Mouse (Mus musculus) MEL (cell line): ENCODE data around the gene Jak3. TPM values are rescaled to one million over a fixed set of nuclear protein-coding genes. Genes with fewer than 3 reads are reported as not detected.

Experiments used
- DNase-seq: peaks from one replicate; pipeline ENCODE4 v3.0.0; 2011; ENCODE audit warnings: low read depth, low spot score
- H3K27ac ChIP-seq: 2 replicates; pipeline ENCODE4 v1.5.1; 2012; ENCODE audit warnings: low read depth, mild to moderate bottlenecking, control low read depth, low read length, moderate library complexity; ENCODE audit not compliant: control insufficient read depth
- H3K27me3 ChIP-seq, 2 experiments: fragments of 150-350 bp in 1 of 2; sonication (generic) in 1 of 2; 2 replicates each; pipeline ENCODE4 v1.6.1; 2012; ENCODE audit warnings: low read length in 2 of 2, mild to moderate bottlenecking in 2 of 2, improper control_type of control experiment in 1 of 2, moderate library complexity in 1 of 2; ENCODE audit not compliant: insufficient read depth in 2 of 2, control insufficient read depth in 1 of 2
- H3K36me3 ChIP-seq, 2 experiments: 2 replicates each; pipeline ENCODE4 v1.6.1; 2012 to 2014; ENCODE audit warnings: low read length in 2 of 2, improper control_type of control experiment in 1 of 2, inconsistent platforms in 1 of 2, mild to moderate bottlenecking in 1 of 2; ENCODE audit not compliant: insufficient read depth in 2 of 2, control insufficient read depth in 1 of 2
- H3K4me1 ChIP-seq, 2 experiments: fragments of 150-350 bp in 1 of 2; sonication (generic) in 1 of 2; 2 replicates each; pipeline ENCODE4 v1.6.1; 2012; ENCODE audit warnings: low read length in 2 of 2, improper control_type of control experiment in 1 of 2, mild to moderate bottlenecking in 1 of 2; ENCODE audit not compliant: insufficient read depth in 2 of 2, control insufficient read depth in 1 of 2
- H3K4me3 ChIP-seq, 2 experiments: fragments of 150-350 bp in 1 of 2; sonication (generic) in 1 of 2; 2 replicates each; pipeline ENCODE4 v1.5.1; 2012; ENCODE audit warnings: low read depth in 2 of 2, low read length in 2 of 2, mild to moderate bottlenecking in 2 of 2, moderate library complexity in 2 of 2, control low read depth in 1 of 2, improper control_type of control experiment in 1 of 2; ENCODE audit not compliant: control insufficient read depth in 1 of 2, insufficient read depth in 1 of 2
- H3K79me2 ChIP-seq: 2 replicates; pipeline ENCODE4 v1.6.1; 2012; ENCODE audit warnings: mild to moderate bottlenecking, low read length, moderate library complexity; ENCODE audit not compliant: control insufficient read depth, poor library complexity, insufficient read depth
- H3K9ac ChIP-seq: 2 replicates; pipeline ENCODE4 v1.6.1; 2012; ENCODE audit warnings: low read depth, mild to moderate bottlenecking, control low read depth, low read length, moderate library complexity; ENCODE audit not compliant: control insufficient read depth, poor library complexity, severe bottlenecking
- H3K9me3 ChIP-seq: fragments of 150-350 bp; sonication (generic); replicated peaks from 2 replicates; pipeline ENCODE4 v1.6.1; 2012; ENCODE audit warnings: mild to moderate bottlenecking, low read length, improper control_type of control experiment, moderate library complexity; ENCODE audit not compliant: insufficient read depth
- CHD2 ChIP-seq: IDR thresholded peaks from 2 replicates; pipeline ENCODE4 v1.6.1; 2011; ENCODE audit warnings: low read length, improper control_type of control experiment
- CTCF ChIP-seq, 3 experiments: IDR thresholded peaks in 2 of 3; conservative IDR thresholded peaks in 1 of 3; 2 replicates each; pipeline ENCODE4 v1.5.1; 2011 to 2012; ENCODE audit warnings: low read length in 3 of 3, low read depth in 2 of 3, mild to moderate bottlenecking in 2 of 3, improper control_type of control experiment in 1 of 3, inconsistent platforms in 1 of 3, mixed read lengths in 1 of 3, moderate library complexity in 1 of 3; ENCODE audit not compliant: control insufficient read depth in 1 of 3, insufficient read depth in 1 of 3, poor library complexity in 1 of 3, severe bottlenecking in 1 of 3
- E2F4 ChIP-seq: IDR thresholded peaks from 2 replicates; pipeline ENCODE4 v1.6.1; 2011; ENCODE audit warnings: low read depth, low read length, improper control_type of control experiment, borderline replicate concordance
- GABPA ChIP-seq: IDR thresholded peaks from 2 replicates; pipeline ENCODE4 v1.6.1; 2012; ENCODE audit warnings: low read depth, mild to moderate bottlenecking, inconsistent platforms, low read length, improper control_type of control experiment, moderate library complexity
- GATA1 ChIP-seq: IDR thresholded peaks from 2 replicates; pipeline ENCODE4 v1.6.1; 2011; ENCODE audit warnings: low read depth, low read length, improper control_type of control experiment
- HCFC1 ChIP-seq: IDR thresholded peaks from 2 replicates; pipeline ENCODE4 v1.6.1; 2012; ENCODE audit warnings: low read depth, mild to moderate bottlenecking, inconsistent platforms, low read length, improper control_type of control experiment, moderate library complexity
- KAT2A ChIP-seq: conservative IDR thresholded peaks from 2 replicates; pipeline ENCODE4 v1.6.1; 2012; ENCODE audit warnings: low read depth, low read length, improper control_type of control experiment, inconsistent platforms
- MAFK ChIP-seq: IDR thresholded peaks from 2 replicates; pipeline ENCODE4 v1.6.1; 2011; ENCODE audit warnings: low read depth, mild to moderate bottlenecking, low read length, improper control_type of control experiment, borderline replicate concordance
- MAX ChIP-seq: IDR thresholded peaks from 2 replicates; pipeline ENCODE4 v1.6.1; 2011; ENCODE audit warnings: low read length, improper control_type of control experiment
- MEF2A ChIP-seq: IDR thresholded peaks from 2 replicates; pipeline ENCODE4 v1.6.1; 2014; ENCODE audit warnings: low read depth, mild to moderate bottlenecking, inconsistent platforms, low read length, improper control_type of control experiment; ENCODE audit not compliant: poor library complexity, insufficient replicate concordance, severe bottlenecking; ENCODE audit errors: extremely low read depth
- MXI1 ChIP-seq: IDR thresholded peaks from 2 replicates; pipeline ENCODE4 v1.6.1; 2011; ENCODE audit warnings: mild to moderate bottlenecking, low read depth, low read length, improper control_type of control experiment
- MYC ChIP-seq: IDR thresholded peaks from 2 replicates; pipeline ENCODE4 v1.6.1; 2011; ENCODE audit warnings: low read depth, mild to moderate bottlenecking, low read length, improper control_type of control experiment, moderate library complexity
- NELFE ChIP-seq: IDR thresholded peaks from 2 replicates; pipeline ENCODE4 v1.6.1; 2011; ENCODE audit warnings: low read depth, low read length, improper control_type of control experiment
- NRF1 ChIP-seq: IDR thresholded peaks from 2 replicates; pipeline ENCODE4 v1.6.1; 2014; ENCODE audit warnings: low read depth, mild to moderate bottlenecking, inconsistent platforms, low read length, improper control_type of control experiment, moderate library complexity; ENCODE audit not compliant: poor library complexity, insufficient read depth, severe bottlenecking
- POLR2A ChIP-seq, 2 experiments: IDR thresholded peaks; 2 replicates each; pipeline ENCODE4 v1.6.1; 2011 to 2012; ENCODE audit warnings: low read length in 2 of 2, mild to moderate bottlenecking in 2 of 2, control low read depth in 1 of 2, improper control_type of control experiment in 1 of 2, low read depth in 1 of 2, moderate library complexity in 1 of 2; ENCODE audit not compliant: control insufficient read depth in 1 of 2, insufficient read depth in 1 of 2, poor library complexity in 1 of 2
- POLR2AphosphoS5 ChIP-seq: IDR thresholded peaks from 2 replicates; pipeline ENCODE4 v1.6.1; 2012; ENCODE audit warnings: low read depth, borderline replicate concordance, mild to moderate bottlenecking, inconsistent platforms, low read length, moderate library complexity, mixed read lengths
- SIN3A ChIP-seq: IDR thresholded peaks from 2 replicates; pipeline ENCODE4 v1.6.1; 2012; ENCODE audit warnings: low read length, improper control_type of control experiment, inconsistent platforms
- SMC3 ChIP-seq: IDR thresholded peaks from 2 replicates; pipeline ENCODE4 v1.6.1; 2011; ENCODE audit warnings: low read depth, low read length, improper control_type of control experiment
- TAL1 ChIP-seq: IDR thresholded peaks from 2 replicates; pipeline ENCODE4 v1.6.1; 2012; ENCODE audit warnings: mild to moderate bottlenecking, inconsistent platforms, low read length, moderate library complexity, mixed read lengths
- TCF12 ChIP-seq: IDR thresholded peaks from 2 replicates; pipeline ENCODE4 v1.6.1; 2014; ENCODE audit warnings: low read depth, mild to moderate bottlenecking, inconsistent platforms, low read length, improper control_type of control experiment, moderate library complexity
- UBTF ChIP-seq: IDR thresholded peaks from 2 replicates; pipeline ENCODE4 v1.6.1; 2012; ENCODE audit warnings: low read depth, mild to moderate bottlenecking, inconsistent platforms, low read length, improper control_type of control experiment, moderate library complexity, borderline replicate concordance; ENCODE audit not compliant: insufficient read depth
- USF1 ChIP-seq: IDR thresholded peaks from 2 replicates; pipeline ENCODE4 v1.6.1; 2014; ENCODE audit warnings: low read depth, mild to moderate bottlenecking, inconsistent platforms, low read length, improper control_type of control experiment, moderate library complexity
- ZC3H11A ChIP-seq: IDR thresholded peaks from 2 replicates; pipeline ENCODE4 v1.6.1; 2012; ENCODE audit warnings: low read depth, mild to moderate bottlenecking, inconsistent platforms, low read length, improper control_type of control experiment
- ZKSCAN1 ChIP-seq: IDR thresholded peaks from 2 replicates; pipeline ENCODE4 v1.6.1; 2012; ENCODE audit warnings: low read depth, mild to moderate bottlenecking, inconsistent platforms, low read length, improper control_type of control experiment, moderate library complexity
- polyA plus RNA-seq, 2 experiments: library from polyadenylated mRNA; stranded (reverse) in 1 of 2; unstranded in 1 of 2; fragments of >175 nt in 1 of 2; fragments of >200 nt in 1 of 2; gene quantifications; 2 replicates each; pipeline versions ENCODE4 v1.2.1 to v1.2.4; 2012; ENCODE audit warnings: low replicate concordance in 2 of 2, low read depth in 1 of 2; ENCODE audit not compliant: insufficient read length in 2 of 2, insufficient read depth in 1 of 2, missing spikeins in 1 of 2
- total RNA-seq: library from RNA; depleted of rRNA; stranded (reverse); fragments of 300-350 nt; gene quantifications from 2 replicates; pipeline ENCODE4 v1.2.3, GENCODE M21; 2012

Jak3 gene
- total and polyA plus RNA-seq, 3 experiments = 5.1 to 12.4 TPM; not detected in 1

GRCm38 (mm10) chr8:71633981-71634667, 42.0 kb upstream of the Jak3 start:
- H3K9ac ChIP-seq = peak overlapping the region; percentile 50
- peaks cover 0 to 20% of the 10 kb centered on the region in 2 experiments; a peak in 1 of 4 replicates for H3K4me1 ChIP-seq
- DNase-seq = peak; percentile 92
- H3K36me3 ChIP-seq = peaks cover 0 to 7% of the 10 kb centered on the region in 2 experiments; a peak in 2 of 4 replicates
- no peaks in the 10 kb centered on the region; the same call in 1 of the 2 replicates for H3K79me2 ChIP-seq
- H3K27me3 ChIP-seq = no peaks in the 10 kb centered on the region
- H3K27ac ChIP-seq = no peak overlapping the region
- peak overlapping the region; percentile 53 to 83 for H3K4me3 ChIP-seq
- no peaks in the 10 kb centered on the region for H3K9me3 ChIP-seq
- TF ChIP-seq MXI1 (peak; percentile 72), NELFE (no peak), UBTF (no peak), TAL1 (no peak), MAFK (no peak), GABPA (no peak), TCF12 (0 out of 2 replicates have a peak, but pooled peaks have one; percentile 4), MYC (peak; percentile 63; the same call in 1 of the 2 replicates), GATA1 (no peak), HCFC1 (peak; percentile 32; the same call in 1 of the 2 replicates), ZC3H11A (no peak), SMC3 (0 out of 2 replicates have a peak, but pooled peaks have one; percentile 1), CHD2 (no peak), ZKSCAN1 (no peak), USF1 (no peak), CTCF (IDR thresholded peaks at IDR 0.05 in 2 of 3, conservative IDR thresholded peaks at IDR 0.05 in 1 of 3; ENCODE audit: control insufficient read depth in 1 of 3, insufficient read depth in 1 of 3, low read depth in 2 of 3, low read length in 3 of 3, poor library complexity in 1 of 3, severe bottlenecking in 1 of 3) (no peak), POLR2A (IDR thresholded peaks at IDR 0.05; ENCODE audit: control insufficient read depth in 1 of 2, insufficient read depth in 1 of 2, low read depth in 1 of 2, low read length in 2 of 2, poor library complexity in 1 of 2) (0 out of 4 replicates have a peak, but pooled peaks of 1 of the 2 experiments have one; percentile 2), NRF1 (peak; percentile 43; the same call in 1 of the 2 replicates), MEF2A (no peak), SIN3A (peak; percentile 75), POLR2AphosphoS5 (no peak), E2F4 (no peak), KAT2A (no peak), MAX (no peak)
- TF ChIP-seq, all 39 proteins: peak for 8
